Mouse (Mus musculus): ENCODE results near the gene Klk1b11.

DNA sequence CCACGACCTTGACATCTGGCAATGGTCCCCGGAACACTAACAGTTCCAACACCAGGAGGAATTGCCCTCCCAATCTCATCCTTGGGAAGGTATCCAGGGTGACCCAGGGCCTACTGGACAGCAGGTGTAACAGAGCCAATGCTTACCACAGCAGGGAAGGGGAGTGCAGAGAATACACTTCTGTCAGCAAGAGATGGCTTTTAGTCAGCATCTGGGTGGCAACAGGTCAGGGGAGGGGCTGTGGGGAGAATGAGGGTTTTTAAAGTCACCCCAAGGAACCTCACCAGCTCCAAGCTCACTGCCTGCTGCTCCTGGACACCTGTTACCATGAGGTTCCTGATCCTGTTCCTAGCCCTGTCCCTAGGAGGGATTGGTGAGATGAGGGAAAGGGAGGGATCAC lies 45.3 kb upstream of the Klk1b11 start, which contains the start of gene Klk1b8:
- no peak for TF ChIP-seq POLR2A (IDR thresholded peaks at IDR 0.05; ENCODE audit: control insufficient read depth, low read depth, low read length)
- no peak for TF ChIP-seq CTCF (IDR thresholded peaks at IDR 0.05; ENCODE audit: control insufficient read depth, insufficient read depth, insufficient replicate concordance, low read depth, low read length)
